Mouse (Mus musculus) retina, postnatal 1 day (tissue): ENCODE measurements around the gene Kdm8.

Experiments
- DNase-seq: peaks from one replicate; pipeline ENCODE4 v3.0.0-alpha.2; 2012

Kdm8 gene

DNA sequence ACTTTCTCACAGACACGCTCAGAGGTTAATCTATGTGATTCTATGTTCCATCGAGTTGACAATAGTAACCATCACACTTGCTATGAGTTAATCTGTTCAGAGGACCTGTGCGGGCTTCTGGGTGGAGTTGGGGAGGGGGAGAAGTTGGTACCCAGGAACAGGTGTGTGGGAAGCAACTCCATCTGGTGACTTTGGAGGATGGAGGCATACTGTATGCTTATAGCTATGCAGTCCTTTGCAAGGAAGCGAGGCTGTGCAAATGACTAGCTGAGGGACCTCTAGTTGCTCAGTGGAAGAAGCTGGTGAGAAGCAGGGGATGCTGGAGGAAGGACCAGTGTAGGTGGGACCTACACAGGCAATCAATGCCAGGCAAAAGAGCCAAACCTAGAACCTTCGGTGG lies 60.1 kb downstream of the Kdm8 start:
- no peak for DNase-seq

DNA sequence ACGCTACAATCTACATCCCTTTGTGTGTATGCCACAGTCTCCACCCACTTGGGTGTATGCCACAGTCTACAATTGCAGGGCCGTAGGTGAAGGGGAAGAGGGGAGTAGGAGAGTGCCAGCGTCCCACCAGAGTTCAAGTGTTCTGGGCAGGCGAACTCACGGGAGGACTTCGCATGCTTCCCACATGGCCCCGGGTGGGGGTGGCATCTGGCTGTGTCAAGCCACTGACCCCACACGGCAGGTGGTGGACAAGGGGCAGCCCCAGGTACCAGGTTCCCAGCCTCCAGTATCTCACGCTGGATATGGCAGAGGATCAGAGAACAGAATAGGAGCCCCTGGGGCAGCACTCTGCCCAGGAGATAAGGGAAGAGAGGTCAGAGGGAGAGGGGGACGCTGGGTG lies 61.1 kb downstream of the Kdm8 start:
- DNase-seq: no peak

GRCm38 (mm10) chr7:125507279-125507678 lies 62.8 kb downstream of the Kdm8 start:
- no peak for DNase-seq

GRCm38 (mm10) chr7:125511432-125511831 lies 67.0 kb downstream of the Kdm8 start:
- DNase-seq: no peak

DNA sequence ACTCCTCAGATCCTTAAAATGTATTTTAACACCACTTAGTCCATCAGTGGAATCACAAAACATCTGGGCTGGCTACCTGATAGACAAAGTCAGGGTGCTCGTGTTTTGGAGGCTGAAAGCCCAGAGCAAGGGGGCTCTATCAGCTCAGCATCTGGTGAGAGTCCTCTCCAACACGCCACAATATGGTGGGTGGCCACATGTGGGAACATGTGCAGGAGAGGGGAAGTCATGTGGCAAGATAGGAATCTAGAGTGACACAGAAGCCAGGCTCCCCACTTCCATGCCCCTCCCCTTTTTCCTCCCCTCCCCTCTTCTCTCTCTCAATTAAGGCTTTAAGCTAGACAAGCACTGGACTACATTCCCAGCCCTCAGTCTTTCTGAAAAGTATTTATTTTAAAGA lies 67.4 kb downstream of the Kdm8 start:
- no peak for DNase-seq
